Comparison of ENCODE assay signal across 9 mouse cellular contexts in genomic region chr12:27599149-27599548, GRCm38 (mm10).
DNase-seq lines count a peak whose midpoint lies in the region; ATAC-seq lines count a peak whose summit lies in the region.
"Had no signal": no experiment of that assay in that cellular context is flagged by ENCODE, and none has a peak within 500 bp of the region (broad histone marks: within the 10 kb centered on the region; RNA-seq: fewer than 3 reads in every experiment).

No protein-coding gene starts in this region.

- no peaks in the 10 kb centered on the region for H3K36me3 ChIP-seq in midbrain, embryonic 10.5 days
- H3K36me3 ChIP-seq in midbrain, embryonic 16.5 days (ENCODE audit: control insufficient read depth, insufficient read depth, low read length) = no peaks in the 10 kb centered on the region

- H3K9me3 ChIP-seq in midbrain, embryonic 10.5 days (replicated peaks) = no peaks in the 10 kb centered on the region
- no peaks in the 10 kb centered on the region for H3K9me3 ChIP-seq in midbrain, embryonic 16.5 days (replicated peaks; ENCODE audit: control insufficient read depth, low read length, poor library complexity, severe bottlenecking)
- H3K9me3 ChIP-seq: megakaryocyte, embryonic 14.5 days had no signal

- peak; percentile 67 for DNase-seq in midbrain, embryonic 10.5 days (ENCODE audit: low spot score)
- peak; percentile 13 for DNase-seq in cerebellum, adult 8-10 months
- DNase-seq in frontal cortex, postnatal 10 days (ENCODE audit: low spot score in 2 of 2) = peak; percentile 13 to 50
- DNase-seq in kidney, postnatal 4 days = peak; percentile 79 to 82
- DNase-seq in lung, postnatal 10 days = peak; percentile 81
- DNase-seq in right cerebral cortex, postnatal 4 days = peak; percentile 70
- no peak for DNase-seq in thymus, postnatal 25 days

- WGBS in midbrain, embryonic 10.5 days = 37% methylated on average over 8 of the region's 8 CpGs
- 28% methylated on average over 8 of the region's 8 CpGs for WGBS in midbrain, embryonic 16.5 days

- no peak overlapping the region; the same call in 1 of the 2 replicates for H3K4me2 ChIP-seq in midbrain, embryonic 16.5 days (ENCODE audit: low read length)

- H3K9ac ChIP-seq in midbrain, embryonic 16.5 days (ENCODE audit: low read depth, low read length) = no peak overlapping the region

- no peak overlapping the region for H3K4me3 ChIP-seq in midbrain, embryonic 10.5 days
- H3K4me3 ChIP-seq in midbrain, embryonic 16.5 days (ENCODE audit: low read depth, low read length) = no peak overlapping the region
- H3K4me3 ChIP-seq: megakaryocyte, embryonic 14.5 days had no signal

- ATAC-seq in midbrain, embryonic 16.5 days = no peak

- peaks cover 26% of the 10 kb centered on the region for H3K4me1 ChIP-seq in midbrain, embryonic 10.5 days
- H3K4me1 ChIP-seq in midbrain, embryonic 16.5 days (ENCODE audit: control insufficient read depth, insufficient read depth, low read length) = peaks cover 8% of the 10 kb centered on the region; the same call in 1 of the 2 replicates
- H3K4me1 ChIP-seq: megakaryocyte, embryonic 14.5 days had no signal

- H3K27ac ChIP-seq in midbrain, embryonic 10.5 days (replicated peaks) = peak overlapping the region; percentile 52; the same call in 1 of the 2 replicates
- H3K27ac ChIP-seq in midbrain, embryonic 16.5 days (ENCODE audit: low read length) = no peak overlapping the region

- no peaks in the 10 kb centered on the region for H3K27me3 ChIP-seq in midbrain, embryonic 10.5 days (ENCODE audit: low read depth, poor library complexity, severe bottlenecking)
- no peaks in the 10 kb centered on the region for H3K27me3 ChIP-seq in midbrain, embryonic 16.5 days (ENCODE audit: control insufficient read depth, insufficient read depth, low read depth, low read length)
- H3K27me3 ChIP-seq: megakaryocyte, embryonic 14.5 days had no signal
